Mouse (Mus musculus) left cerebral cortex, postnatal 10 days (tissue): Measurements from ENCODE around the gene Slc22a5. TPM values are rescaled to one million over a fixed set of nuclear protein-coding genes. Genes with fewer than 3 reads are reported as not detected.

Experiments
- DNase-seq, 2 experiments: peaks; one replicate each; pipeline ENCODE4 v3.0.0; 2021 to 2022; ENCODE audit warnings: low spot score in 2 of 2, mixed read lengths in 1 of 2; ENCODE audit errors: extremely low spot score in 1 of 2
- intact Hi-C: fragments of 180-260 bp; cut with DNase I; formaldehyde crosslinking; loops from one replicate; pipeline ENCODE4 v1.15.1; 2025
- total RNA-seq, 2 experiments: library from RNA; stranded (reverse); gene quantifications; 2 replicates each; pipeline ENCODE4 v1.2.3; 2021

Gene Slc22a5
- total RNA-seq, 2 experiments from 2014 or later, result 10.4 to 14.2 TPM

GRCm38 (mm10) chr11:53851795-53852194, 39.7 kb downstream of the Slc22a5 start:
- intact Hi-C loops, result loop anchor here (5.0 kb wide), 1 partner anchor 114 kb away; no protein-coding TSS in a partner anchor
- no peak for DNase-seq

GRCm38 (mm10) chr11:53849588-53850320, 41.7 kb downstream of the Slc22a5 start:
- peak; percentile 60 to 81 for DNase-seq
- intact Hi-C loops, result loop anchor here (5.0 kb wide), 2 partner anchors 87 to 112 kb away; no protein-coding TSS in a partner anchor

GRCm38 (mm10) chr11:53845680-53846079, 45.8 kb downstream of the Slc22a5 start:
- intact Hi-C loops, result loop anchor here (5.0 kb wide), 1 partner anchor 83 kb away; no protein-coding TSS in a partner anchor

DNA sequence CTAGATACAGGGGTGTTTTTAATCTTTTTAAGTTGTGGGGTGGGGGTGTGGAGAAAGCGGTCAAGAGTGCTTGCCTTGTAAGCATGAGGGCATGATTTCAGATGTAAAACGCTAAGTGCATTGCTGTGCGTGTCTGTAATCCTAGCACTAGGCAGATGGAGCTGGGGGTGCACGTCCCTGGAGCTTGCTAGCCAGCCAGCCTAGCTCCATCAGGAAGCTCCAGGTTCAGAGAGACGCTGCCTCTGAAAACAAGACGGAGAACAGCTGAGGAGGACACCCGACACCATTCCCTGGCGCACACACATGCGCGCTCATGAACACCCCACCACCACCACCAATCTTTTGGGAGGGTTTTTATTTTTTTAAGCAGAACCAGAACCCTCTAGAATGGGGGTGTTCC, 48.4 kb downstream of the Slc22a5 start:
- DNase-seq, result no peak
- intact Hi-C loops, result no loop called here

More at GRCm38 (mm10) chr11:53845680-53846079, 45.8 kb downstream of the Slc22a5 start:
- no peak for DNase-seq

DNA sequence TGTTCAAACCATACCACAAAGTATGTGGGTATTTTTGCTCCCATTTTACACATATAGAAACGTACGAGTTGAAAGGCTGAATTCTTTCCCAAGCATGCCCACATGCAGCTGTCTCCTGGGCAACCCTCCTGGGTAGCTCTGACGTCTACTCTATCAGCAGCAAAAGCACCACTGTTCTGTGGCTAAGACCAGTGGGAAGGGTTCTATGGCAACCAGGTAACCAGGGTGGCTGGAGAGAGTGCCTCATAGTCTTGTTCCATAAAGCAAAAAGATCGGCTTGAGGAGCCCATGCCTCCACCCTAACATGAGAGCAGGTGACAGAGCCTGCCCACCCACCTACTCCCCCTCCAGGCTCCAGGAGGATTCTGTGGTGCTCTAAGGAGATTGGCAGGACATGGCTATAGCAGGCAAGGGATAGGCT, 49.3 kb downstream of the Slc22a5 start:
- intact Hi-C loops, result no loop called here
- peak in 1 of 2 experiments; percentile 40 for DNase-seq

DNA sequence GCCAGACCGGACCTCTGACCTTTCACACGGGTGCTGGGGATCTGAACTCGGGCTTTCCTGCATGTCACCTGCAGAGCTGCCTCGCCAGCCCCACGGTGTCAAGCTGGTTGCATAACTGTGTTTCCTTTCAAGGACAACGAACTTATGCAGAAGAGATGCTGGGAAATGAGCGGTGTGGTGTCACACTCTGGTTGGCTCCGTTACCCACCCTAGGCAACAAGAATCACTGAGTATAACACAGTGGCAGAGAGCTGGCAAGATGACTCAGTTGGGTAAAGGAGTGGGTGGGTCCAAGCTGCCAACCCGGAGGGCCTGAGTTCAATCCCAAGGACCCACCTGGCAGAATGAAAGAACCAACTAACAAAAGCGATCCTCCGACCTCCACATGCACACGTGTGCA, 49.9 kb downstream of the Slc22a5 start:
- DNase-seq, result no peak
- intact Hi-C loops, result no loop called here

DNA sequence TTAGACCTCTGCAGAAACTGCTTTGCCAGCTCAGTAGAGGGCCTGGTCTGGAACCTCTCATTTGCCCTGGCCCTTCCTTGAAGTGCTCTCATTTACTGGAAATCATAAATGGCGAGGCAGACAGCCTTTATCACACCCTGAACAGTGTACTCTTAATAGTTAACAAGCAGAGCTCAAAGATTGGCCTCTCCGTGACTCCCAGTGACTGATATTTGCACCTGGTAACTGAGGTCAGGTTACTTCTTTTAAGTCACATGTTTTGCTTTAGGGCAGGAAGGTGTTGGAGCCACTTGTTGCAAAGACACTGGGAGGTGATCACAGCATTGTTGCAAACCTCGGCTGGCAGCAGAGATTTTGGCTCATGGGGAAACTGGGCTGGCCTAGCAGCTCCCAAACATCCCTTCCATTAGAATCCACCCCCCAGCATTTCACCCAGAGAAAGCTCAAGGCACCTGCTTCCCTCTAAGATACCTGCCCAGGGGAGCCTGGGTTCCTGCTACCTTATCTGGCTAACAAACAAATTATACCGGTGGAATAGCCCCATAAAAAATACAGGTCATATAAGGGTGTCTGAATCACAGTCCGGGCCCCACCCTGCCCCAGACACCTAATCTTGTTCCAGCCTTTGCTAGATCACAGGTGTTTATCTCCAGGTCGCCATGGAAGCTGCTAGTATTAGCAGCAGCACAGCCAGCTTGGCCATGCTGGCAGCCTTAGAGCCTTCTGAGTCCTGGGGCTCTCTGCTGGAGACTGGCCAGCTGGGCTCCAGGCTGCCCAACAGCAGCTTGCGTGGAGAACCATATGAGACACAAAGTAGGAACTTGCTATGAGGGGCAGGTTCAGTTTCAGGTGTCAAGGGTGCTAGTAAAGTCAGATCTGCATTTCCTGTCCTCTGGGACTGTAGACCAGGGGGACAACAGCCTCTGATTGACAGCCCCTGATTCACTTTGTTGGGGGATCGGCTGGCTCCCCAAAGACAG, 51.5 kb downstream of the Slc22a5 start:
- DNase-seq, result no peak
- intact Hi-C loops, result no loop called here

DNA sequence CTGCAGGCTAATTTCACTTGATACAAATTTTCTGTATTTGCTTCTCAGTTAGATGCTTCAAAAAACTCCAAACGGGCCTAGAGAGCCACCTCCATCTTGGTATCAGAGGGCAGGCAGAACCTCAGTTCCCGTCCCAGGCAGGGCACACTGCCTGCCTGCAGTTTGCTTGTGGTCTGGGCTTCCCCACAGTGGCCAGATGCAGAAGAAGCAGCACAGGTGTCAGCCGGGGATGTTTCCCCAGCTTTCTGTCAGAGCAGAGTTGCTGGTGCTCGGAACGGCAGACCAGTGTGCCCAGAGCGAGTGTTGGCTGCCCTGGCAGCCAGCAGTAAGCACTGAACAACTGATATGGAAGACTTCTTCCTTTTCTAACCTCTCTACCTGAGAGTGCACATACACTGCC, 52.3 kb downstream of the Slc22a5 start:
- no peak for DNase-seq
- intact Hi-C loops, result no loop called here

DNA sequence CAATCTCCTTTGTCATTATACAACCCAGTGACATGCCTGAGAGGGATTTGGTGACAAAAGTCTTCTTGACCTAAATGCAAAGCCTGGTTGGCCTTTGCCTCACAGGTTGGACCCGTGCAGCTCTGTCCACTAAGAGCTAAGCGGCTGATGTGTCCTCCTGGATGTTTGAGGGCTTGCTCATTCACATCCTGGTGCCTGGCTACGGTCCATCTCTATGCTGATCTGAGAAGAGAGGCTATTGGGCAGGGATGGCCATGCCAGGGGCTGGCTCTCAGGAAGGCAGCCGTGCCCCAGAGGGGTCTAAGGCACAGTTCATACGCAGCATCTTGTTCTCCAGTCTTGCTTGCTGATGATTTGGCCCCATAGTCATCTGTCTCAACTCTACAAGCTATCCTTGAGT, 53.7 kb downstream of the Slc22a5 start:
- DNase-seq, result no peak
- intact Hi-C loops, result no loop called here

DNA sequence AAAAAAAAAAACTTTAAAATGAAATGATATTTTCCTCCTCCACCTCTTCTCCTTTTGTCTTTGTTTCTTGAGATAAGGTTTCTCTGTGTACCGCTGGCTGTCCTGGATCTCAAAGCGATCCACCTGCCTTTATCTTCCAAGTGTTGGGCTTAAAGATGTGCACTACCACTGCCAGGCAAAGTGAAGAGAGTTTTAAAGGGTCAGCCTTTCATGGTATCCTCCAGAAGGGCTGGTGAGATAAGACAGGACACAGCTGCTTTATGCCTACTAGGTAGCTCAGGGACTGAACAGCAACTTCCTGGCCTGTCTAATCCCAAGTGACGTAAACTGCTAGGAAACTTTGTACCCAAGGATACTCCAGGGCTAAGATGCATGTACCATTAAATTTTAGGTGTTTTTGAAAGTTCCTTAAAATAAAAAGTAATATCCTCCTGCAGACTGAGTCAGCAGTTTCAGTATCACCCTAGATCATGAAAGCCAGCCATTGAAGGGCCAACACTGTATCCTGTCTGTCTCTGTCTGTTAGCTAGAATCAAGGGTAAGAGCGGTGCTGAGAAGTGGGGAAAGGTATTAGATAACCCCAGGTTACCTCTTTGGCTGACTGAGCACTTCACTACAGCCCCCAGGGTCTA, 56.0 kb downstream of the Slc22a5 start:
- intact Hi-C loops, result no loop called here
- DNase-seq, result no peak

DNA sequence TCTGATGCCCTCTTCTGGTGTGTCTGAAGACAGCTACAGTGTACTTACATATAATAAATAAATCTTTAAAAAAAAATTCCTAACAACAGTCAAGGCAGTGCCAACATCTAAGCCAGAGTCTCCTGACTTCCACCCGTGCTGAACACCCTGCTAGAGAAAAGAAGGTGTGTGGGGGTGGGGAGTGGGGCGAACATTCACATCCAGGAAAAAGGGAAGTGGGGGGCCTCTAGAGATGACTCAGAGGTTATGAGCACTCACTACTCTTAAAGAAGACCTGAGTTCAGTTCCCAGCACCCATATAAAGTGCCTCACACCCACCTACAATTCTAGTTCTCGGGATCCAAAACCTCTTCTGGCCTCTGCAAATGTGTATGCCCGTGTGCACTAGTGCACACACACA, 66.1 kb downstream of the Slc22a5 start:
- intact Hi-C loops, result no loop called here
- no peak for DNase-seq

DNA sequence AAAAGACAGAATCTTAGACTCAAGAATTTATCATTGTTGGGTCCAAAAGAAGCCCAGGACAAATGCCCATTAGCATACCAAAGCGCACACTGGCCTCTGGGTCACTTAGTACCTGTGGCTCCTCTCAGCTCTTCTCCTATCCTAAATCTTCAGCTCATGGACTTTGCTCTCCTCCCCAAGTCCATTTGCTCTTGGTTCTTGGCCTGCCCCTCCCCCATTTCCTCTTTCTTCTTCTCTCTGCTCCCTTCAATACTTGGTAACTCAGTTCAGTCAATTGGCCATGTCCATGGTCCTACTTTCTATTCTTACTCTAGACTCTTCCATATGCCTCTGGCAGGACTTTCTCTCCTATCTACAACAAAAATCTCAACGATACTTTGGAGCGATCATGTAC, 69.5 kb downstream of the Slc22a5 start:
- DNase-seq, result no peak
- intact Hi-C loops, result no loop called here

- intact Hi-C loops, result no loop called here
These were observed 70.1 kb downstream of the Slc22a5 start for GRCm38 (mm10) chr11:53821230-53821944.

GRCm38 (mm10) chr11:53820516-53821170, 70.8 kb downstream of the Slc22a5 start:
- intact Hi-C loops, result no loop called here
- DNase-seq, result no peak

More at GRCm38 (mm10) chr11:53821230-53821944, 70.1 kb downstream of the Slc22a5 start:
- DNase-seq, result peak in 1 of 2 experiments; percentile 80

DNA sequence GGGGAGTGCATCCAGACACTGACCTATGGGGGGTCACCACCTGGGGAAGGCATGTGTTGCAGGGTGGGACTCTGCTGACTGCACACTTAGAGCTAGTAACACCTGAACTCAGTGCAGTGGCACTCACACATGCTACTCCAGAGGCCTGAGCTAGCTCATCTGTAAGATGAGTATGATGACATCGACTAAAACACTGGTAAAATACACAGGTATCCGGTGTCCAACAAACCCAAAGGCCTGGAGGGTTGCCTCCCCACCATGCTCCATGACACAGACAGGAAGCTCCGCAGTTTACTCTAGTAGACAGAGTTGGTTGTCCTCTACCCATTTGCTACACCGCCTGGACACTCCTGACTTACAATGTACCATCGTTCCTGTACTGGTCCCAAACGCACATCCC, 71.9 kb downstream of the Slc22a5 start:
- DNase-seq, result no peak
- intact Hi-C loops, result no loop called here

GRCm38 (mm10) chr11:53818794-53819193, 72.7 kb downstream of the Slc22a5 start:
- intact Hi-C loops, result no loop called here

DNA sequence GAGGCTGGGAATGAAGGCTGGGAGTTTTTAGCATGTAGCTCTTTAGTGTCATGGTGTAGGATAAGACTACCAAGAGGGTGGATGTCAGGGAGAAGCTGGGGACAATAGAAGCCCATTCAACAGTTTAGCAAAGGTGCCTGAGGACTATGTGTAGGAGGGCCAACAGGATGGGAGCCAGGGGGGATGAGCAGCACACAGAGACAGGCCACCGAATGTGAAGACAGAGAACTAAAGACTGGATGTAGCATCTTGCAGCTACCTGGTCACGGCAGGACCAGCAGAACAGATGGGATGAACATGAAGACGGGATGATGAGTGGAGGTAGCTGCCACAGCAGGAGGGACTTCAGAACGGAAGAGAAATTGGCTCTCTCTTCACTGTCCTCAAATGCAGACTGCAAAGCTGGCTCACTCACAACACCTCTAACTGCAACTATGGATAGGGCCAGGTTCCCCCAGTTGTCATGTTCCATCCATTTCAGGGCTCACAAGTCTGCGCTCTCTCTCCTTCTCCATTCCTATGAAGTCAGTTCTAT, 74.6 kb downstream of the Slc22a5 start:
- no peak for DNase-seq
- intact Hi-C loops, result no loop called here

More at GRCm38 (mm10) chr11:53818794-53819193, 72.7 kb downstream of the Slc22a5 start:
- DNase-seq, result no peak

DNA sequence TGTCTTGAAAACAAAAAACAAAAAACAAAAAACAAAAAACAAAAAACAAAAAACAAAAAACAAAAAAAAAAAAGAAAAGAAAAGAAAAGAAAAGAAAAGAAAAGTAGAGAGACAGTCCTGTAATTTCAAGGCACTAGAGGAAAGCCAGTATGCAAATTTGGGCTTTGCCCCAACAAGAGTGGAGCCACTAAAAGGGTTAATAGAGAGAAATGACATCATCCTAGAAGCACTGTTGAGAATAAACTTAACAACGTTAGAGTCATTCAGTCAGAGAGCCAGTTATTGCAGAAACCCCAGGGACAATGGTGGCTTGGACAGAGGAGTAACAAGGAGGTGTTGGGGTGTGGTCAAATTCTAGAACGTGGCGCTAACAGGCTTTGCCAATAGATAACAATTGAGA, 76.7 kb downstream of the Slc22a5 start:
- intact Hi-C loops, result no loop called here
- no peak for DNase-seq
